Mouse (Mus musculus): ENCODE measurements around the gene Ifnab.
A peak's percentile ranks its signal among the peaks of the same experiment; 100 is the strongest.

The Ifnab gene

DNA sequence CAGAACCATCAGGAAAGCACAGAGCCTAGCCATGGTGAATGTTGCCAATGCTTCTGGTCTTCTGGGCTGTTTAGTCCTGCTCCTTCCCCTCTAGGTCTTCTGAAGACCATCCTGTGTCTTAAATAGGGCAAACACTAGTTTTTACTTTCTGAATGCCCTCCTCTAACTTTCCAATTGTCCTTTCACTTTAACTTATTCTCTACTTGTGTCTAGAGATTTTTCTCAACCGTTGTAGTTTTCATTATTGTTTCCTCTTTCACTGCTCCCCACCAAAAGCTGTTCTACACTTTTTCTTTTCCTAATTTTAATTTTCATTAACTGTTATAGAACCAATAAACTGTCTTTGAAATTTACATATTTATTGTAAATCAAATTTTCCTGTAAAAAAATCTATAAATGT is 14.3 kb downstream of the Ifnab start, which contains the start of gene Ifna16:
Gene Ifna16, minus strand, starts transcription at position 101 of the 400 bp plus-strand sequence.
- DNase-seq (ENCODE audit: extremely low read depth, low read depth), result no peak

DNA sequence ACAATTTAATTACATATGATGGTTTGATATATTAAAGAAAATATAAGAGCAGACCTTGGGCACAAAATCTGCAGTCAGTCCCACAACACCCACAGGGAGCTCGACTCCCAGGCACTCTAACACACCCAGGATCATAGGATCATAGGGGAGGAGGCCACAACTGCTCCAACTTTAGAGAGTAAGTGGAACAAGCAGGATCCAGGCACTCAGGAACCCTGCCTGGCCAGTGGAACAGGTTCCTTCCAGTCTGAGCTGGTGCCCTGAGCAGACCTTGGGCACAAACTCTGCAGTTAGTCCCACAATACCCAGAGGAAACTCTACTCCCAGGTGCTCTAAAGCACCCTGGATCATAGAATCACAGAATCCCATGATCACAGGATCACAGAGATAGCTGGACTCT is 35.7 kb downstream of the Ifnab start:
- no peak for DNase-seq (ENCODE audit: extremely low read depth, low read depth)

DNA sequence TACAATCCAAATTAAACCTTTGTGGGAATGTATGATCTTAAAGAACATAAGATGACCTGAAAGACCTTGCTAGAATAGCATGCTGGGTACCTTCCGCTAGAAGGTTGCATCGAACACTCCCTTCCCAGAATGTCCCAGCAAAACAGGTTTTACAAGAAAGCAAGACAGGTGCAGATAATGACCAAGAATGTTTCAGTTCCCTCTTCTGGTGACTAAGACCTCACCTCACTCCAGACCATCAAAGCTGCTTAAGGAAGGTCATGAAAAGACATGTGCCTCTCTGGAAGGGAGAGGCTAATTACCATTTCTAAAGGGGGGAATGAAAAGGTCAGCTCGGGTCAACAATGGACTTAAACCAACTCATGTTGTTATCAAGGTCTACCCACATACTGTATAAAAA is 37.5 kb downstream of the Ifnab start:
- DNase-seq (ENCODE audit: extremely low read depth, low read depth), result no peak

- peak; percentile 18 for DNase-seq (ENCODE audit: extremely low read depth, low read depth)
These were observed 46.8 kb downstream of the Ifnab start, which contains the start of gene Ifna13 for GRCm38 (mm10) chr4:88644359-88644758. Ifna13 (minus strand) TSS chr4:88644459.

GRCm38 (mm10) chr4:88642526-88642925 is 48.6 kb downstream of the Ifnab start:
- DNase-seq (ENCODE audit: extremely low read depth, low read depth), result peak; percentile 55

- DNase-seq (ENCODE audit: extremely low read depth, low read depth), result peak; percentile 98
These were observed 49.9 kb downstream of the Ifnab start for GRCm38 (mm10) chr4:88641077-88641831.

GRCm38 (mm10) chr4:88640704-88641076 is 50.5 kb downstream of the Ifnab start:
- no peak for DNase-seq (ENCODE audit: extremely low read depth, low read depth)
